Mouse (Mus musculus) liver, embryonic 14 days (tissue): ENCODE data around the gene Fcgrt. TPM values are rescaled to one million over a fixed set of nuclear protein-coding genes. Genes with fewer than 3 reads are reported as not detected.

Experiments used
- polyA plus RNA-seq: library from polyadenylated mRNA; depleted of rRNA; stranded (reverse); fragments of >200 nt; gene quantifications from 2 replicates; pipeline ENCODE4 v1.2.3, GENCODE M21; 2012; rRNA removed

Gene Fcgrt
- polyA plus RNA-seq, result 15.3 and 17.0 TPM in 2 replicates

GRCm38 (mm10) chr7:45103652-45104180, at the start of gene Fcgrt:
Gene Fcgrt (minus strand): TSS chr7:45103851.

GRCm38 (mm10) chr7:45135993-45136567, 32.4 kb upstream of the Fcgrt start, which contains the start of the genes Gm45713 and Flt3l:
Gene Gm45713 (minus strand): TSS chr7:45136231.
Gene Flt3l (minus strand): TSS chr7:45136432.

GRCm38 (mm10) chr7:45128624-45129246, 25.1 kb upstream of the Fcgrt start, which contains the start of gene Rpl13a:
Gene Rpl13a (minus strand): TSS chr7:45128761.

GRCm38 (mm10) chr7:45124224-45125143, 20.8 kb upstream of the Fcgrt start, which contains the start of gene Rps11:
Gene Rps11 (minus strand): TSS chr7:45124439.

GRCm38 (mm10) chr7:45092048-45092447, 11.6 kb downstream of the Fcgrt start, which contains the start of gene Rcn3:
Gene Rcn3 (minus strand): TSS chr7:45092221.

GRCm38 (mm10) chr7:45062239-45062835, 41.3 kb downstream of the Fcgrt start, which contains the start of the genes Nosip and Prrg2:
Gene Nosip (plus strand): TSS chr7:45062429.
Gene Prrg2 (minus strand): TSS chr7:45062677.

GRCm38 (mm10) chr7:45052862-45053116, 50.9 kb downstream of the Fcgrt start, which contains the start of gene Prr12:
Gene Prr12 (minus strand): TSS chr7:45052881.

Other genes starting within 250 kb of the Fcgrt start
- 13.6 and 14.4 TPM in 2 replicates for gene Pnkp, start 246.7 kb downstream of the Fcgrt start, polyA plus RNA-seq
- 43.8 and 45.4 TPM in 2 replicates for gene Ptov1, start 234.1 kb downstream of the Fcgrt start, polyA plus RNA-seq
- gene Med25, start 211.1 kb downstream of the Fcgrt start, polyA plus RNA-seq, result 25.1 and 29.4 TPM in 2 replicates
- 4.5 and 5.3 TPM in 2 replicates for gene Fuz, start 207.8 kb downstream of the Fcgrt start, polyA plus RNA-seq
- 59.2 and 68.7 TPM in 2 replicates for gene Ap2a1, start 174.4 kb downstream of the Fcgrt start, polyA plus RNA-seq
- gene Tsks, start 160.6 kb downstream of the Fcgrt start, polyA plus RNA-seq, result 0.10 TPM in 1 of 2 replicates, not detected in the other
- gene Cpt1c, start 129.0 kb downstream of the Fcgrt start, polyA plus RNA-seq, result 1.8 and 2.3 TPM in 2 replicates
- gene Prmt1, start 117.3 kb downstream of the Fcgrt start, polyA plus RNA-seq, result 163 and 176 TPM in 2 replicates
- 38.0 and 41.0 TPM in 2 replicates for gene Irf3, start 106.2 kb downstream of the Fcgrt start, polyA plus RNA-seq
- gene Bcl2l12, start 105.1 kb downstream of the Fcgrt start, polyA plus RNA-seq, result 10.2 and 11.7 TPM in 2 replicates
- gene Scaf1, start 87.5 kb downstream of the Fcgrt start, polyA plus RNA-seq, result 15.6 and 17.5 TPM in 2 replicates
- 15.6 and 17.7 TPM in 2 replicates for gene Rras, start 85.9 kb downstream of the Fcgrt start, polyA plus RNA-seq
- gene Prr12, start 51.0 kb downstream of the Fcgrt start, polyA plus RNA-seq, result 1.9 and 2.5 TPM in 2 replicates
- gene Nosip, start 41.4 kb downstream of the Fcgrt start, polyA plus RNA-seq, result 26.5 and 28.7 TPM in 2 replicates
- gene Prrg2, start 41.2 kb downstream of the Fcgrt start, polyA plus RNA-seq, result 7.1 and 7.9 TPM in 2 replicates
- gene Rcn3, start 11.6 kb downstream of the Fcgrt start, polyA plus RNA-seq, result 18.0 and 23.0 TPM in 2 replicates
- 329 and 425 TPM in 2 replicates for gene Rps11, start 20.6 kb upstream of the Fcgrt start, polyA plus RNA-seq
- 824 and 978 TPM in 2 replicates for gene Rpl13a, start 24.9 kb upstream of the Fcgrt start, polyA plus RNA-seq
- gene Gm45713, start 32.4 kb upstream of the Fcgrt start, polyA plus RNA-seq, result 0.03 and 0.05 TPM in 2 replicates
- gene Flt3l, start 32.6 kb upstream of the Fcgrt start, polyA plus RNA-seq, result 11.3 and 12.1 TPM in 2 replicates
- 33.3 and 38.1 TPM in 2 replicates for gene Pih1d1, start 50.5 kb upstream of the Fcgrt start, polyA plus RNA-seq
- gene Aldh16a1, start 50.7 kb upstream of the Fcgrt start, polyA plus RNA-seq, result 14.6 and 17.2 TPM in 2 replicates
- gene Slc17a7, start 60.1 kb upstream of the Fcgrt start, polyA plus RNA-seq, result 0.02 TPM in 1 of 2 replicates, not detected in the other
- gene Gfy, start 75.7 kb upstream of the Fcgrt start, polyA plus RNA-seq, result not detected in 2 replicates
- gene Pth2, start 77.1 kb upstream of the Fcgrt start, polyA plus RNA-seq, result not detected in 2 replicates
- 0.03 and 0.07 TPM in 2 replicates for gene Ccdc155, start 101.0 kb upstream of the Fcgrt start, polyA plus RNA-seq
- gene Dkkl1, start 108.3 kb upstream of the Fcgrt start, polyA plus RNA-seq, result 1.0 and 1.5 TPM in 2 replicates
- gene Tead2, start 111.9 kb upstream of the Fcgrt start, polyA plus RNA-seq, result 9.4 and 12.0 TPM in 2 replicates
- gene Cd37, start 135.3 kb upstream of the Fcgrt start, polyA plus RNA-seq, result 8.7 and 11.7 TPM in 2 replicates
- gene Slc6a16, start 137.2 kb upstream of the Fcgrt start, polyA plus RNA-seq, result 0.01 and 0.03 TPM in 2 replicates
- gene Slc6a21, start 173.7 kb upstream of the Fcgrt start, polyA plus RNA-seq, result not detected in 2 replicates
- gene Trpm4, start 229.9 kb upstream of the Fcgrt start, polyA plus RNA-seq, result 0.95 and 1.2 TPM in 2 replicates
- gene Hrc, start 231.4 kb upstream of the Fcgrt start, polyA plus RNA-seq, result 0.06 and 0.76 TPM in 2 replicates